Mouse (Mus musculus) C2C12 (cell line): Measurements from ENCODE around the gene Col11a2. TPM values are rescaled to one million over a fixed set of nuclear protein-coding genes. Genes with fewer than 3 reads are reported as not detected.

Source experiments
- H3K27me3 ChIP-seq: one replicate; pipeline ENCODE4 v1.6.1; 2011; ENCODE audit not compliant: control insufficient read depth, insufficient read depth, insufficient read length
- H3K36me3 ChIP-seq: one replicate; pipeline ENCODE4 v1.6.1; 2011; ENCODE audit not compliant: control insufficient read depth, insufficient read depth
- H3K4me3 ChIP-seq: one replicate; pipeline ENCODE4 v1.5.1; 2011; ENCODE audit warnings: mild to moderate bottlenecking, control low read depth; ENCODE audit not compliant: poor library complexity, insufficient read depth, severe bottlenecking
- H3K79me2 ChIP-seq: one replicate; pipeline ENCODE4 v1.6.1; 2011; ENCODE audit not compliant: control insufficient read depth, insufficient read depth
- H3K79me3 ChIP-seq: one replicate; pipeline ENCODE4 v1.6.1; 2011; ENCODE audit warnings: low read depth, control low read depth
- H3ac ChIP-seq: one replicate; pipeline ENCODE3; 2011; ENCODE audit warnings: low read depth; ENCODE audit not compliant: control insufficient read depth, insufficient read length
- CEBPB ChIP-seq: IDR thresholded peaks from one replicate; pipeline ENCODE4 v1.6.1; 2011; ENCODE audit warnings: low read depth, mild to moderate bottlenecking, control low read depth, moderate library complexity
- CTCF ChIP-seq: IDR thresholded peaks from one replicate; pipeline ENCODE4 v1.5.1; 2011; ENCODE audit not compliant: control insufficient read depth, insufficient read depth, insufficient read length
- FOSL1 ChIP-seq: IDR thresholded peaks from one replicate; pipeline ENCODE4 v1.8.0; 2011; ENCODE audit warnings: mild to moderate bottlenecking, low read length; ENCODE audit not compliant: poor library complexity, insufficient read depth, severe bottlenecking
- MAX ChIP-seq: IDR thresholded peaks from one replicate; pipeline ENCODE4 v1.6.1; 2011; ENCODE audit warnings: mild to moderate bottlenecking, control low read depth
- MYOD1 ChIP-seq: IDR thresholded peaks from one replicate; pipeline ENCODE4 v1.6.1; 2011; ENCODE audit warnings: low read depth; ENCODE audit not compliant: control insufficient read depth, insufficient read length
- MYOG ChIP-seq: IDR thresholded peaks from one replicate; pipeline ENCODE4 v1.6.1; 2011; ENCODE audit not compliant: control insufficient read depth, insufficient read length; ENCODE audit errors: extremely low read depth
- USF1 ChIP-seq: IDR thresholded peaks from one replicate; pipeline ENCODE4 v1.6.1; 2011; ENCODE audit warnings: low read depth, mild to moderate bottlenecking, control low read depth, moderate library complexity
- polyA plus RNA-seq: library from polyadenylated mRNA; unstranded; fragments of >200 nt; fragmentation: generic; extraction: Trizol; gene quantifications from one replicate; pipeline ENCODE4 v1.2.1, GENCODE M21; 2012; ENCODE audit warnings: missing spikeins

Gene Col11a2
- polyA plus RNA-seq, 1 experiment: 0.77 TPM

- no peaks in the 10 kb centered on the region for H3K79me3 ChIP-seq
- peak; percentile 55 for TF ChIP-seq USF1
- TF ChIP-seq MYOD1: no peak
- H3K36me3 ChIP-seq: no peaks in the 10 kb centered on the region
- no peak overlapping the region for H3K4me3 ChIP-seq
- H3K79me2 ChIP-seq: no peaks in the 10 kb centered on the region
- peaks cover 2% of the 10 kb centered on the region for H3K27me3 ChIP-seq
- H3ac ChIP-seq: no peak overlapping the region
These were observed 39.8 kb downstream of the Col11a2 start for GRCm38 (mm10) chr17:34079002-34079401.

GRCm38 (mm10) chr17:34079621-34080020 is 40.4 kb downstream of the Col11a2 start:
- Histone ChIP-seq H3K36me3 (no peaks in the 10 kb centered on the region), H3ac (no peak overlapping the region), H3K4me3 (no peak overlapping the region), H3K27me3 (peaks cover 8% of the 10 kb centered on the region), H3K79me3 (no peaks in the 10 kb centered on the region), H3K79me2 (no peaks in the 10 kb centered on the region)
- TF ChIP-seq FOSL1 (no peak), MYOD1 (no peak), CEBPB (no peak), CTCF (no peak), MAX (no peak), MYOG (no peak), USF1 (no peak)

GRCm38 (mm10) chr17:34083104-34083503 is 43.9 kb downstream of the Col11a2 start:
- Histone ChIP-seq H3K79me3 (no peaks in the 10 kb centered on the region), H3ac (no peak overlapping the region), H3K79me2 (no peaks in the 10 kb centered on the region), H3K36me3 (no peaks in the 10 kb centered on the region), H3K4me3 (no peak overlapping the region), H3K27me3 (peaks cover 18% of the 10 kb centered on the region)
- TF ChIP-seq CEBPB (no peak), CTCF (no peak), FOSL1 (no peak), USF1 (no peak), MAX (no peak), MYOG (no peak), MYOD1 (no peak)

DNA sequence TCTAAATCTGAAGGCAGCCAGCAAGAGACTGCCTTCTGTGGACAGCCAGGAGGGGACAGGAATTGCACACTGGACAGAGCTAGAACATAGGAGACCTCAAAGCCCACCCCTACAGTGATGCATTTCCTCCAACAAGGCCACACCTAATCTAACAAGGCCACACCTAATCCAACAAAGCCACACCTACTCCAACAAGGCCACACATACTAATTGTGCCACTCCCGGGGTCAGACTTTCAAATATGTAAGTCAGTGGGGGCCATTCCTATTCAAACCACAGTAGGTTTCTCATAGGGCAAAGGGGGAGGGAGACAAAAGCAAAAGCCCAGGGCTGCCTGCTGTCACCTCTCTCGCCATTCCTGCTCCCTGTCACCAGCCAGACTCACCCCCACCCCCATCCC is 48.1 kb downstream of the Col11a2 start:
- H3K36me3 ChIP-seq: no peaks in the 10 kb centered on the region
- no peaks in the 10 kb centered on the region for H3K79me3 ChIP-seq
- peaks cover 23% of the 10 kb centered on the region for H3K27me3 ChIP-seq
- H3K79me2 ChIP-seq: no peaks in the 10 kb centered on the region
- no peak overlapping the region for H3K4me3 ChIP-seq
- H3ac ChIP-seq: no peak overlapping the region
- TF ChIP-seq MYOG (no peak), CEBPB (no peak), MYOD1 (no peak), USF1 (no peak), MAX (no peak), FOSL1 (no peak), CTCF (no peak)

GRCm38 (mm10) chr17:34088124-34088523 is 48.9 kb downstream of the Col11a2 start:
- no peaks in the 10 kb centered on the region for H3K36me3 ChIP-seq
- peaks cover 23% of the 10 kb centered on the region for H3K27me3 ChIP-seq
- TF ChIP-seq USF1 (no peak), CTCF (no peak), MYOG (no peak), CEBPB (no peak), FOSL1 (no peak), MAX (no peak), MYOD1 (no peak)
- no peak overlapping the region for H3ac ChIP-seq
- H3K79me2 ChIP-seq: no peaks in the 10 kb centered on the region
- no peaks in the 10 kb centered on the region for H3K79me3 ChIP-seq
- no peak overlapping the region for H3K4me3 ChIP-seq

DNA sequence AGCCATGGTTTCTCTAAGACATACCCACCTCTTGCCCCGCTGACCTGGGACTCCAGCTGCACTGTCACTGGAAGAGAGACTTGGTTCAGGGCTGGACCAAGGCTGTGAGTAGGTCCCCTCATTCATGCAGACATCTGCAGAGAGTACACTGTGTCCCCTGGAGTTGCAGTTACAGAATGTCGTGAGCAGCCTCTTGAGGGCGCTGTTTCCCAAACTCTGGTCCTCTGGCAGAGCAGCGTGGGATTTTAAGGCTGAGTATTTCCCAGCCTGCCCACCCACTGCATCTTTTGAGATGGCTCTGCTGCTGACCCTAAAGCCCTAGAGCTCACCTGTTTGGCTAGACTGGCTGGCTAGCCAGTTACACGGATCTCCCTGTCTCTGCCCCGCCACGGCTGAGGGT is 51.7 kb downstream of the Col11a2 start:
- Histone ChIP-seq H3K27me3 (peaks cover 7% of the 10 kb centered on the region), H3K4me3 (no peak overlapping the region), H3ac (no peak overlapping the region), H3K79me2 (no peaks in the 10 kb centered on the region), H3K79me3 (no peaks in the 10 kb centered on the region), H3K36me3 (no peaks in the 10 kb centered on the region)
- TF ChIP-seq CTCF (no peak), MYOG (no peak), USF1 (no peak), CEBPB (no peak), FOSL1 (no peak), MYOD1 (no peak), MAX (no peak)
